Mouse (Mus musculus) T-helper 2 cell (primary cell): ENCODE data around the gene Rhbg.

Experiments used
- in situ Hi-C: fragments of 300-600 bp; cut with MboI, MseI; formaldehyde crosslinking; loops from one replicate; pipeline ENCODE4 v1.15.1; 2025; ENCODE audit warnings: high pct_unique_total_duplicates

Gene Rhbg

DNA sequence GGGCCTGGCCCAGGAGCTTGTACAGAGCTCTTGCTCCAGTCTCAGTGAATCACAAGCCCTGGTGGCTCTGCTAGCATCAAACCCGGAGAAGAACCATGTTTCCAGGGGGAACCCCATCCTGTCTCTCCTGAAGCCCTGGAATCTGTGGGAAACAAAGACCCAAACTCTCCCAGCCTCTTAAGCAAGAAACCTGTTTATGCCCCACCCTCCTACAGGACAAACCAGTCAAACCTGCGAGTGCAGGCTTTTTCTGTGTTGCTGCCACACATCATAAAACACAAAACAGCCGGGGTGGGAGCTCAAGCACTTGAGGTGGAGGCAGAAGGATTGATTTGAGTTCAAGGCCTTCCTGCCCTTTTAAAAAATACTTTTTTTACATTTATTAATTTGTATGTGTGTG lies 7.8 kb upstream of the Rhbg start:
- in situ Hi-C loops = no loop called here

DNA sequence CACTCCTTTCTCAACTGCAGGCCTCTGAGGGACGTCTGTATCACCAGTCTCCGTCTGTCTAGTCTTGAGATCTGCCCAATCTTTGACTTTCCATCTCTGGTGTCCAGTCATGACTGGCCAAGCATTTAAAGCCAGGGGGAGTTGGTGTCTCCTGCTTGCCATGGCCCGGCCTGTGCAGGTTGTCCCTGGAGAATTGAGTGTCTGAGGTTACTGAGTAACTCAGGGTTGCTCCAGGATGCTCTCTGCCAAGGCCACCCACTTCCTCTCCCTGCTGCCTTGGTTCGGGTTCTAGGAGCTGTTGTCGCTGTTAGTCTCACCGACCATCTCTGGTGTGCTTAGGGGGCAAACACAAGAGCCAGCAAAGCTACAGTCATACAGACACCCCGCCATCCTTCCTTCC lies 1.9 kb upstream of the Rhbg start:
- in situ Hi-C loops = no loop called here

- in situ Hi-C loops = no loop called here
Observed at GRCm38 (mm10) chr3:88255950-88256349, 1.4 kb upstream of the Rhbg start.

DNA sequence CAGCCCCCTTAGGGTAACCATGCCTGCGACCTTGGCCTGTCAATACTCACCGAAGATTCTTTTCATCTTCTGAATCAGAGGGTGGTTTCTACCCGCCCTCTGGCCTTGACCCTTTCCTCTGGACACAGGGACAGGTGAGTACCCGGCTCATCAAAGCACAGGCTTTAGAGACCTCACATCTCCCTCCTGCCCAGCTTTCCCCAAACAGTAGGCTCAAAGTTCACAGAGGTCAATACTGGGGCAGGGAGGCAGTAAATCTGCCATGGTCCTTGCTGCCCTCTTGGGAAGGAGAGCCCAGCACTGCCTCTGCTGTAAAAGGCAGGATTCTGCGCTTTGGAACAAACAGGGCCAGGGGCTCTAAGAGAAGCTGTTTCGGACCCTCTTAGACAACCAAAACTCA lies 1.8 kb downstream of the Rhbg start:
- in situ Hi-C loops = no loop called here

DNA sequence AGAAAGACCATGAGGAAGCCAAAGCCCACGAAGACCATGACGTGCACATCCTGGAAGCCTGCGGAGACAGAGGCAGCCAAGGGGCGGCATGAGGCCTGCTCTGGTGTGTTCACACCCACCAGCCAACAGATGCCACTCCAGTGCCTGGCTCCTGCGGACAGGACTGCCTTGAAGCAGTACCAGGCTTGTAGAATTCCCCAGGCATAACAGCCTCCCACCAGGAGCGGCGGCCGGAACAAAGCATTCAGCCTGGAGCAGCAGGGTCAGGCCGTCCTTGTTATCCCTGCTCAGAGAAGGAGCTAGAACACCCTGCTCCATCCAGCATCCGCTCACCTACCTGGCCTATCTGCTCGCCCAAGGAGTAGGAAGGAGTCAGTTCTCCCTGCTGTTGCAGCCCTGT lies 6.1 kb downstream of the Rhbg start:
- in situ Hi-C loops = no loop called here

GRCm38 (mm10) chr3:88247666-88248065 lies 6.8 kb downstream of the Rhbg start:
- in situ Hi-C loops = no loop called here

DNA sequence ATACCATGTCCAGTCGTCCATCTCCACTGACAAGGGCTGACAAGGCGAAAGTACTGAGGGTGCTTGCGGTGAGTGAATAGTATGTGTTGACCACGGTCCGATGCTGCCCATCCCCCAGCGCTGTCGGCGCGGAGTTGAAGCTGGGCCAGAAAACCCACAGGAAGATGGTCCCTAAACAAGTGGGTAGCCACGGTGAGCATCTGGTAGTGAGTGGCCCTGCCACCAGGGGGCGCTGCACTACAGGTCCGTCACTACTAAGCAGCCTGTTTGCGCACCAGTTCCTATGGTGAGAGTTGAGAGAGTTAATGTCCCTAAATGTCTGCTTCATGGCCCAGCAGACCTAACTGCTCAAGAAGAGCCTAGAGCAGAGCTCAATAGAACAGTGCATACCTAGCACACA lies 8.7 kb downstream of the Rhbg start:
- in situ Hi-C loops = no loop called here

GRCm38 (mm10) chr3:88244071-88244470 lies 10.4 kb downstream of the Rhbg start:
- in situ Hi-C loops = no loop called here

DNA sequence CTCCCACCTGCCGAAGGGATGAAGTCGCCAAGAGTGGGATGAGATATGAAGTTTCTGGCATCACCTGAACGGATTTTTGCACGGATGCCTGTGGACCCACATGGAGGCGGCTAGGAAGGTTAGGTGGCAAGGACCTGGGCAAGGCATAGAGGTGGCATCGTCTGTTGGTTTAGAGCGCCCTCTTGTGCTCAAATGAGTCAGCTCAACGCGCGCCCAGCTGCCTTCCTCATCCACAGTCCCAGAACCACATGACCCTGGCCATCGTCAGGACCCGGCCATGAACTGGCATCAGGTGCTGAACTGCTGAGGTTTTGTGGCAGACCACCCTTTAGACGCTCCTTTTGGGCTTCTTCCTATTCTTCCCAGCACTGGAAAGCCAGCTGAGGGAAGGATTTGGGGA lies 12.0 kb downstream of the Rhbg start:
- in situ Hi-C loops = no loop called here

GRCm38 (mm10) chr3:88241045-88241786 lies 13.3 kb downstream of the Rhbg start:
- in situ Hi-C loops = no loop called here

DNA sequence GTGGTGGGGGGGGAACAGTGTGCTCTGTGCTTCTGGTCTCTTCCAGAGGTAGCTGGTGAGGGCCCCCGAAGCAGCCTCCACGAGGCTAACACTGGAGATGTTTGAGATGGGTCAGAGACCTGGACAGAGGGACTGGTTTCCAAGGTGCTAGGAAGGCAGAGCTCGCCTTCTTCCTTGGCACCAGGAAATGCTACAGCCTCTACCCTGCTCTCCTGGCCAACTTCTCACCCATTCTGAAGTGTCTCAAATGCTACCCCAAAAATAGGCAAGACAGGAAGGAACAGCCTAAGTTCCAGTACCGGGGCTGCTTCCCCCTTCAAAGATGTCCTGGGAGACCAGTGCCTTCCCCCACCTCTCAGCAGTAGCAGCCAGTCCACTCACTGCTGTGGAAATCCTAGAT lies 15.1 kb downstream of the Rhbg start:
- in situ Hi-C loops = no loop called here

DNA sequence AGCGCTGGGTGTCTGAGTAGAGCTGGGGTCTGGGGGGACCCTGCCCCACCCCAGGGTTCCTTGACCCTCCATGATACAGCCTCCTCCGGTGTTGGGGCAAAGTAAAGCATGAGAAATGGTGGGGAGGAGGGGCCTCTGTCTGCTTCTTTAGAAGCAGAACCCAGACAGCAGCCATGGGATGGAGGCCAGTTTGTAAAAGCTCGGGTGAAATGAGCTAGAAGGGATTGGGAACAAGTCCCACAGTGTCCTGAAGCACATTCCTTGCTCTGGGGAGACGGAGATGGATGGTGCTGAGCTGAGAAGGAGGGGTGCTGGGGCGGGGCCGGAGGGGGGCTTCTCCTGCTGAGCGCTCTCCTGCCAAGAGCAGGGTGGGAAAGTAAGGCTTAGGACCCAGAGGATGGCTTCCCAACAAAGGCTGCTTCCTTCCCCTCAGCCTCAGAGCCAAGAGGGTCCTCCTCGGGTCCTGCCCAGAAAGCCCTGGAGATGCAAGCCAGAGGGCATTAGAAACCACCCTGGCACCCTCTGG lies 15.6 kb downstream of the Rhbg start:
- in situ Hi-C loops = no loop called here

GRCm38 (mm10) chr3:88237556-88238194 lies 16.8 kb downstream of the Rhbg start:
- in situ Hi-C loops = no loop called here

GRCm38 (mm10) chr3:88237161-88237555 lies 17.4 kb downstream of the Rhbg start:
- in situ Hi-C loops = no loop called here

DNA sequence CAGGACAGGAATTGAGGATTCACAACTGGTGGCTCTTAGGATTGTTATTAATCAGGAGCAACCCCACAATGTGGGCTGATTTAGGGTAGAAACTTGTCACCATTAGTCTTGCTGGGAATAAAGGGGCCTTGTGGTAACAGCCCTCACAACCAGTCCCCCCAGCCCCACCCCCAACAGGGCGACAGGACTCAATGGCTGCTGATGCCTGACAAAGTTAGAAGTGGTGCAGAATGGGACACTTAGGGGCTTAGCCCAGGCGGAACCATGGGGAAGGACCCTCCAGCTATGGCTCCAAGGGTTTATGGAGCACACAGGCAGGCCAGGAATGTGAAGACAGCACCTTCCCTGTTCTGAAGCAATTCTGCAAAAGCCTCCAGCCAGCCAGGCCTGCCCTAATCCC lies 18.9 kb downstream of the Rhbg start:
- in situ Hi-C loops = no loop called here

DNA sequence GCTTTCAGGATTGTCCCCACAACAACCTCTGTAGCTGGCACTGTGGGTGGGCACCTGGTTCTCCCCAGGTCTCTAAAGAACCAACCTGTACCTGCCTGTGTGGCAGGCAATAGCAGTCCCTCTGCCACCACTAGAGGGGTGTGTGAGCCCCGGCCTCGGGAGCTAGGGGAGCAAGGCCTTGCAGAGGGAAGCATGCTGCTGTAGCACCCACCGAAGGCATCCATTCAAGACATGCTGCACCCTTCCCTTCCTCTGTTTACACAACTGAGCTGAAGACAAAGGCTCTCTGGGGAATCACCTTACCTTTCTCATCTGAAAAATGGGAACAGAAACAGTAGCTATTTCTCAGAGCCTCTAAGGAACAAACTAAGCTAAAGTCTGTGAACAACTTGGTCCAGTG lies 19.3 kb downstream of the Rhbg start:
- in situ Hi-C loops = no loop called here

- in situ Hi-C loops = loop anchor here (5.0 kb wide), 1 partner anchor 147 kb away; no protein-coding TSS in a partner anchor
Observed at GRCm38 (mm10) chr3:88234041-88234440, 20.5 kb downstream of the Rhbg start.

- in situ Hi-C loops = loop anchor here (5.0 kb wide), 1 partner anchor 146 kb away; no protein-coding TSS in a partner anchor
Observed at GRCm38 (mm10) chr3:88232851-88233649, 21.5 kb downstream of the Rhbg start.

DNA sequence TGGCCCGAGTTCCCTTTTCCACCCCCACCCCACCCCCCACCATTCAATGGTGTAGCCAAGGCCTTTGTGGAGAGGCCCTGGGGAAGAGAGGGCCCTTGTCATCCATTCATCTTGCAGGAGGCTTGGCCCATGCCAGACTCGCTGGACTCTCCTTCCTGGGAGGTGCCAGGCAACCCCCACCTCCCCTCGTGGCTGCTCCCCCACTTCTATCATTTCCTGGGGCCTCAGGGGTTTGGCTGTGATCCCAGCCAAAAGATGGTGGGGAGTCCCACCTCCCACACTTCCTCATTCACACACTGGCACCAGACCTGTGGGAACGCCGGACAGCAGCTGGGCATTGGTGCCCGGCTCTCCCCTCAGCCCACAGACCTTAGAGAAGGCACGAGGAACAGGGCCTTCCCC lies 22.2 kb downstream of the Rhbg start:
- in situ Hi-C loops = loop anchor here (5.0 kb wide), 1 partner anchor 145 kb away; no protein-coding TSS in a partner anchor

- in situ Hi-C loops = loop anchor here (5.0 kb wide), 1 partner anchor 144 kb away; no protein-coding TSS in a partner anchor
Observed at GRCm38 (mm10) chr3:88231061-88231641, 23.4 kb downstream of the Rhbg start.

DNA sequence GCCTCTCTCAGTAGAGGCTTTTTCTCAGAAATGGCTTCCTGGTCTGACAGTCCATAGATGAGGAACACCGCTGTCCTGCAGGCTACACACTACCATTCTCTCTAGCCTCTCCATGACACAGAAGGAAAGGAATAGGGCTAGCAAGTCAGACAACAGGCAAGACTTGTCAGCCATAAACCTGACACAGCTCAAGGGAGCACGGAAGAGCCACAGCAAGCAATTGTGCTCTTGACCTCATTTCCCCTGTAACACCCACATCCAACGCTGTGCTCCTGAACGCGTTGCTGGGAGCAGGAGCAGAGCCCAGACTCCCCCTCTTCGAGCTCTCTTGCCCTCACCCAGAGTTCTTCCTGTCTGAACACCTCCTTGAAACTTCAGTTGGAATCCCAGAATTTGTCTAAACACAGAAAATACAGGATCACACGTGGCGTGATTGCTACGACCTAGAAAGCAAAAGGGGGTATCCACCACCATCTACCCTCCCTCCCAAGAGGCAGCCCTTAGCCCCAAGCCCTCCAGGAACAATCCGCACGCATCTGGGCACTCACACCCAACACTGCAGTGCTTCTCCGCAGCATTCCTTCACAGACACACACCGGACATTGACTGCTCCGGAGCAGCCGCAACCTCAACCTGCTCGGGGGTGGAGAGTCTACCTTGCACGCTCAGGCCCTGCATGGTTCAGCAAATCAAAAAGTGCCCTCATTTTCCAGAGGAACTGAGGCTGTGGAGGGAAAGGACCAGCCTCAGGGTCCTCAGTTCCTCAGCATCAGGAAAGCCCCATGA lies 24.1 kb downstream of the Rhbg start:
- in situ Hi-C loops = loop anchor here (5.0 kb wide), 1 partner anchor 143 kb away; no protein-coding TSS in a partner anchor
